Mouse (Mus musculus): Measurements from ENCODE around the gene Rtl3.

- no peak for TF ChIP-seq CTCF (IDR thresholded peaks at IDR 0.05; ENCODE audit: low read depth)
- TF ChIP-seq EP300 (IDR thresholded peaks at IDR 0.05; ENCODE audit: low read depth), result no peak
Measured at GRCm38 (mm10) chrX:106804387-106804786, 36.1 kb downstream of the Rtl3 start.
